Mouse (Mus musculus) small intestine, adult 2 months (tissue): Measurements from ENCODE around the gene Mrpl12. TPM values are rescaled to one million over a fixed set of nuclear protein-coding genes. Genes with fewer than 3 reads are reported as not detected.
"Not testable (repeated sequence)": the region's sequence is repeated elsewhere in the genome, so short reads cannot be mapped to it uniquely, and the experiment has no call there.

Experiments used
- H3K27ac ChIP-seq: fragments of 200-500 bp; 2 replicates; pipeline ENCODE4 v1.5.1; 2012; ENCODE audit warnings: low read depth, low read length, control low read depth, inconsistent platforms; ENCODE audit not compliant: insufficient read depth
- H3K27me3 ChIP-seq: fragments of 200-500 bp; 2 replicates; pipeline ENCODE4 v1.6.1; 2012; ENCODE audit warnings: mild to moderate bottlenecking, moderate library complexity, low read length, inconsistent platforms; ENCODE audit not compliant: control insufficient read depth, insufficient read depth
- H3K36me3 ChIP-seq: fragments of 200-500 bp; 2 replicates; pipeline ENCODE4 v1.6.1; 2012; ENCODE audit warnings: mild to moderate bottlenecking, low read length, control low read depth, inconsistent platforms; ENCODE audit not compliant: control insufficient read depth, insufficient read depth
- H3K4me1 ChIP-seq: fragments of 200-500 bp; 2 replicates; pipeline ENCODE4 v1.6.1; 2012; ENCODE audit warnings: low read length, inconsistent platforms, mixed read lengths; ENCODE audit not compliant: control insufficient read depth, insufficient read depth, insufficient read length
- H3K4me3 ChIP-seq: fragments of 200-500 bp; 2 replicates; pipeline ENCODE4 v1.5.1; 2012; ENCODE audit warnings: low read depth, mild to moderate bottlenecking, control low read depth, inconsistent platforms, low read length, moderate library complexity
- CTCF ChIP-seq: fragments of 200-500 bp; IDR thresholded peaks from 2 replicates; pipeline ENCODE4 v1.5.1; 2012; ENCODE audit warnings: low read depth, mild to moderate bottlenecking, control low read depth, inconsistent platforms, low read length, moderate library complexity, mixed read lengths; ENCODE audit not compliant: insufficient replicate concordance, insufficient read length; ENCODE audit errors: extremely low read depth
- POLR2A ChIP-seq: fragments of 200-500 bp; IDR thresholded peaks from 2 replicates; pipeline ENCODE4 v1.6.1; 2012; ENCODE audit warnings: low read depth, mild to moderate bottlenecking, control low read depth, inconsistent platforms, low read length, moderate library complexity
- WGBS: fragments of 180-500 bp; shearing (Covaris S2); methylation state at CpG from one replicate; pipeline ENCODE4 v1.1.7; 2018; 5-methylcytosine and 5-hydroxymethylcytosine counted together
- polyA plus RNA-seq: library from polyadenylated mRNA; depleted of rRNA; stranded (reverse); fragments of >200 nt; gene quantifications from 2 replicates; pipeline ENCODE4 v1.2.3, GENCODE M21; 2012

The Mrpl12 gene
- polyA plus RNA-seq, 1 experiment, result 155 TPM

DNA sequence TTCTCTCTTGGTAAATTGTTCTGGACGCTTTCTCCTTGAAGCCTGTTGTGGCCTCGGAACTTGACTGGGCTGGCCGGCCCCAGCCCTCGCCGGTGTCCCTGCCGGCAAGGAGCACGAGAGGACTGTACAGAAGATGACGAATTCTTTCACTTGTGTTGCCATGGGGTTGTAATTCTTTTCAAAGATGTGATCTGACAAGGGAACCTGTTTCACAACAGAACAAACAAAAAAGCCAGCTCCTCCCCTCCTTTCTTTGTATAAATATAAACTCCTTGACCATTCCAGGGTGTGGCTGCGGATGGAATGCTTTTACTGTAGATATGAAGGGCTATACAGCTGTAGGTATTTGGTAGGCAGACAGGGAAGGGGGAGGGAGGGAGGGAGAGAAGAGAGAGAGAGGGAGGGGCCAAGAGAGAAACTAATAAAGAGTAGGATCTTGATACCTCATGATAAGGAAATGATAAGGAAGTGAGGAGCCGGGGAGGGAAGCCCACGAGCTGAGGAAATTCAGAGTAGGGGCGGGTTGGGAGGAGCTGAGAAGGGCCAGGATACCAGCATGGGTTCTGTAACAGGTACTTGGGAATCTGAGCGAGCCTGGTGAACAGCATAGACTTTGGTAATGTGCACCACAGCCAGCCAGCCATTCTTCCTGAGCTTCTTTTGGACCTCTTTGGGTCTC, 23.3 kb downstream of the Mrpl12 start:
- no peaks in the 10 kb centered on the region for H3K27me3 ChIP-seq
- no peaks in the 10 kb centered on the region for H3K36me3 ChIP-seq
- H3K27ac ChIP-seq, result peak overlapping the region; percentile 85
- H3K4me3 ChIP-seq, result no peak overlapping the region
- TF ChIP-seq CTCF (no peak), POLR2A (no peak)
- peaks cover 25% of the 10 kb centered on the region for H3K4me1 ChIP-seq
- WGBS, result 29% methylated on average over 13 of the region's 13 CpGs

DNA sequence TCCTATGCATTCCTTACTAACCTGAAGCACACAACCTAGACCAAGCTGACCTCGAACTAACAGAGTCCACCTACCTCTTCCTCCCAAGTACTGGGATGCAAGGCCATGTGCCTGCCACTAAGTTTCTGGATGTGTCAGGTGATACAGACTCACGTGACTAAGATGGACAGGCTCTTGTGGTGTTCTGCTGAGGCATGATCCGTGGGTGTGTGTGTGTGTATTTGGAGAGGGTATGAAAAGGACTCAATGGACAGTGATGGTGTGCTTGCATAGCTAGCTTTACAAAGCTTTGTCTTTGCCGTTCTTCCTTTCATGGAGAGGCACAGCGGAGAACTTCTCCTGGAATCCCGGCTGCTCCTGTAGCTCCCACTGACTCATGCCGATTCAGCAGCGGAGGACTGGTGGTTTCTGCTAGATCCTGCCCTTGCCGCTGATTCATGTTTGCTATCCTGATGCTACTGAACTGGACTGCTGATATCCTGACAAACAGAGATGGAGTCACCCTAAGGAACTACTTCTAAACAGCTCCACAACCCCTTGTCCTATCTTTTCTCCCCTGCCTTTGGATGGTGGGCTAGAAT, 24.0 kb downstream of the Mrpl12 start:
- WGBS, result 64% methylated on average over 9 of the region's 9 CpGs
- no peaks in the 10 kb centered on the region for H3K27me3 ChIP-seq
- H3K36me3 ChIP-seq, result no peaks in the 10 kb centered on the region
- H3K4me1 ChIP-seq, result peaks cover 25% of the 10 kb centered on the region
- TF ChIP-seq POLR2A (no peak), CTCF (no peak)
- H3K27ac ChIP-seq, result peak overlapping the region; percentile 70
- no peak overlapping the region for H3K4me3 ChIP-seq

GRCm38 (mm10) chr11:120509940-120510339, 25.5 kb downstream of the Mrpl12 start:
- Histone ChIP-seq H3K27me3 (no peaks in the 10 kb centered on the region), H3K4me3 (no peak overlapping the region), H3K36me3 (no peaks in the 10 kb centered on the region), H3K27ac (peak overlapping the region; percentile 86), H3K4me1 (peaks cover 25% of the 10 kb centered on the region)
- no peak for TF ChIP-seq POLR2A
- TF ChIP-seq CTCF, result no peak
- WGBS, result 14% methylated on average over 4 of the region's 4 CpGs

GRCm38 (mm10) chr11:120510375-120511030, 26.1 kb downstream of the Mrpl12 start:
- Histone ChIP-seq H3K27ac (peak overlapping the region; percentile 86), H3K4me1 (peaks cover 27% of the 10 kb centered on the region), H3K4me3 (peak overlapping the region; percentile 38), H3K27me3 (no peaks in the 10 kb centered on the region), H3K36me3 (no peaks in the 10 kb centered on the region)
- TF ChIP-seq CTCF, result no peak
- no peak for TF ChIP-seq POLR2A
- WGBS, result 4% methylated on average over 16 of the region's 16 CpGs

GRCm38 (mm10) chr11:120512790-120513453, 28.5 kb downstream of the Mrpl12 start:
- Histone ChIP-seq H3K36me3 (no peaks in the 10 kb centered on the region), H3K27ac (no peak overlapping the region), H3K27me3 (no peaks in the 10 kb centered on the region), H3K4me3 (no peak overlapping the region), H3K4me1 (peaks cover 23% of the 10 kb centered on the region; the same call in 1 of the 2 replicates)
- TF ChIP-seq POLR2A (no peak), CTCF (no peak)
- WGBS, result 16% methylated on average over 6 of the region's 6 CpGs

- peaks cover 23% of the 10 kb centered on the region; the same call in 1 of the 2 replicates for H3K4me1 ChIP-seq
- not testable (repeated sequence) for H3K36me3 ChIP-seq, H3K27me3 ChIP-seq, H3K4me3 ChIP-seq, H3K27ac ChIP-seq
- 96% methylated on average over 2 of the region's 2 CpGs for WGBS
Measured at GRCm38 (mm10) chr11:120514262-120514661, 29.8 kb downstream of the Mrpl12 start.

DNA sequence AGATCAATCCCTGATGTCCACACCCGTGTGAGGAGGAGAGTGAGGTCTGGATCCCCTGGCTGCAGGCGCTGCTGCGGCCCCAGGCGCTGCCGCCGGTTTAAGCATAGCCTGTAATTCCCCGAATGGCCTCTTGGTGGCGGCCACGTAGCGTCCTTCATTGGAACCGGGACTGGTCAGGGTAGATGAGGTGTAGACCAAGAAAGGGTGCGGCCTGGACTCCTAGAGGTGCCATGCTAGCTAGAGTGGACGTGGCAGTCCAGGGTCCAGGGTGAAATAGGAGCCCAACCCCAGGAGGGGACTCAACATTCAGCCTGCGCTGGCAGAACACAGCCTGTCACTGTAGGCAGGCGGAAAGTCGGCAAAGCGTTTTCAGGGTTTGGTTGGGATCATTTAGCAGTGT, 31.2 kb downstream of the Mrpl12 start:
- 15% methylated on average over 17 of the region's 17 CpGs for WGBS
- Histone ChIP-seq H3K27ac (peak overlapping the region; percentile 71), H3K4me3 (no peak overlapping the region), H3K4me1 (peaks cover 17% of the 10 kb centered on the region; the same call in 1 of the 2 replicates), H3K27me3 (no peaks in the 10 kb centered on the region), H3K36me3 (no peaks in the 10 kb centered on the region)
- TF ChIP-seq POLR2A (no peak; the same call in 1 of the 2 replicates), CTCF (peak; percentile 93)
